Mouse (Mus musculus) cerebellum, adult 2 months (tissue): ENCODE results near the gene 1810010H24Rik. TPM values are rescaled to one million over a fixed set of nuclear protein-coding genes. Genes with fewer than 3 reads are reported as not detected.

Experiments used
- DNase-seq, 2 experiments: peaks; one replicate each; pipeline ENCODE4 v3.0.0; 2021
- H3K27ac ChIP-seq: fragments of 200-500 bp; 2 replicates; pipeline ENCODE4 v1.5.1; 2012; ENCODE audit warnings: low read length, control low read depth, inconsistent platforms; ENCODE audit not compliant: insufficient read depth
- H3K27me3 ChIP-seq: fragments of 200-500 bp; 2 replicates; pipeline ENCODE4 v1.6.1; 2012; ENCODE audit warnings: inconsistent platforms, mild to moderate bottlenecking, low read length, moderate library complexity; ENCODE audit not compliant: control insufficient read depth, insufficient read depth
- H3K4me1 ChIP-seq: fragments of 200-500 bp; 2 replicates; pipeline ENCODE4 v1.6.1; 2011; ENCODE audit warnings: low read length; ENCODE audit not compliant: control insufficient read depth, insufficient read depth
- H3K4me3 ChIP-seq: fragments of 200-500 bp; replicated peaks from 2 replicates; pipeline ENCODE3; 2011; ENCODE audit warnings: mild to moderate bottlenecking, low read depth, low read length, control low read depth; ENCODE audit not compliant: insufficient read depth
- CTCF ChIP-seq: fragments of 200-500 bp; IDR thresholded peaks from 2 replicates; pipeline ENCODE4 v1.5.1; 2011; ENCODE audit warnings: low read depth, mild to moderate bottlenecking, control low read depth, low read length, moderate library complexity, borderline replicate concordance; ENCODE audit not compliant: insufficient read depth
- POLR2A ChIP-seq: fragments of 200-500 bp; IDR thresholded peaks from 2 replicates; pipeline ENCODE4 v1.6.1; 2011; ENCODE audit warnings: low read length, control low read depth, borderline replicate concordance; ENCODE audit not compliant: insufficient read depth
- WGBS: fragments of 180-500 bp; shearing (Covaris S2); methylation state at CpG from one replicate; pipeline ENCODE4 v1.1.7; 2018; 5-methylcytosine and 5-hydroxymethylcytosine counted together
- polyA plus RNA-seq: library from polyadenylated mRNA; depleted of rRNA; stranded (reverse); fragments of >200 nt; gene quantifications from 2 replicates; pipeline ENCODE4 v1.2.3, GENCODE M21; 2012; rRNA removed

The 1810010H24Rik gene
- polyA plus RNA-seq, 1 experiment: 6.8 TPM

- Histone ChIP-seq H3K4me1 (no peaks in the 10 kb centered on the region), H3K27me3 (no peaks in the 10 kb centered on the region), H3K27ac (no peak overlapping the region), H3K4me3 (no peak overlapping the region)
- 97% methylated on average over 3 of the region's 3 CpGs for WGBS
- TF ChIP-seq CTCF: no peak
- TF ChIP-seq POLR2A: no peak
- no peak for DNase-seq
Observed at GRCm38 (mm10) chr11:107063067-107063466, 37.6 kb downstream of the 1810010H24Rik start.

DNA sequence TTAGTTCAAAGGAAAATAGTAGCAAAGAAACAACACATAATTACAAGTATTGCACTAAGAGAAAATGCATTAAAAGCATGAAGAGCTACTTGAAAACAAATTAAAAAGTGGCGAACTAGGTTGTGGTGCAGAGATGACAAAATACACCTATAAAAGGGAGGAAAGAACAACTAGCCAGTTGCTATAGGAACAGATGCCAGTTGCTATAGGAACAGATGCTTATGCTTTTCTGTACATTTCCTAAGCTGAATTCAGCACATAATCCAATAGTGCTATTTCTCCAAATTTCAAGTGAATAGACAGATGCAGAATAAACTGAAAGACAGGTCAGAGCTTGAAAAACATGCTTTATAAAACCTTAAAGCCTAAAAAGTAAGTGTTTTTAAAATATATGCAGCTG, 39.1 kb downstream of the 1810010H24Rik start:
- WGBS: 95% methylated on average over 1 of the region's 1 CpGs
- Histone ChIP-seq H3K27me3 (no peaks in the 10 kb centered on the region), H3K4me1 (no peaks in the 10 kb centered on the region), H3K4me3 (no peak overlapping the region), H3K27ac (no peak overlapping the region)
- DNase-seq: no peak
- no peak for TF ChIP-seq POLR2A
- no peak for TF ChIP-seq CTCF

DNA sequence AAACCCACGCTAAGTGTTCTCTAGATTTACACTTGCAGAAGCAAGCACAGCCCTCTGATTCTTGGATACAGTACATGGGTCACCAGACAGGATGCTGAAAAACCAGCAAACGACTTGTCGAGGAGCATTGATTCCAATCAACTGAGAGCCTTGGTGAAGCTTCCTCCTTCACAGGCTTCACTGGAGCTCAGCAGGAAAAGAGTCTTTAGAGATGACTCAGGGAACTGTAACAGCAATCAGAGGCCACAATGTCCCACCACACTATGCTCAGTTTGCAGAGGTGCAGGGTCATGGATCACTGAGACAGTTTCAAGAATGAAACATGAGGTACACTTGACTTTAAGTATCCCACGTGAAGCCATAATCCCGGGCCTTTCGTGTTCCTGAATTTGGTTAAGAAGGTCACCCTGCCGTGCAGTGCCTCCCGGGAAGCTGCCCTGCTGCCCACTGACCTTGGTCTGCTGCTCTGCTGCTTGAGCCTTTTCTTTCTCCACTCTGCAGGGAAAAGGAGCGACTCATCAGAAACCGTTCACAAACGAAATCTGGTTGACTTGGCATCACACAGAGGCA, 39.8 kb downstream of the 1810010H24Rik start:
- H3K4me3 ChIP-seq: no peak overlapping the region
- TF ChIP-seq CTCF (no peak), POLR2A (no peak)
- no peak overlapping the region for H3K27ac ChIP-seq
- WGBS: 83% methylated on average over 11 of the region's 11 CpGs
- H3K27me3 ChIP-seq: no peaks in the 10 kb centered on the region
- no peak for DNase-seq
- H3K4me1 ChIP-seq: no peaks in the 10 kb centered on the region

Other genes with a start within 250 kb of the 1810010H24Rik start
- gene Polg2, start 246.1 kb upstream of the 1810010H24Rik start, polyA plus RNA-seq: 11.7 and 12.7 TPM in 2 replicates
- 676 and 721 TPM in 2 replicates for gene Ddx5, start 236.5 kb upstream of the 1810010H24Rik start, polyA plus RNA-seq
- gene Cep95, start 236.4 kb upstream of the 1810010H24Rik start, polyA plus RNA-seq: 31.8 and 37.1 TPM in 2 replicates
- gene Smurf2, start 105.0 kb upstream of the 1810010H24Rik start, polyA plus RNA-seq: 16.3 and 18.1 TPM in 2 replicates
- 30.1 and 32.2 TPM in 2 replicates for gene Kpna2, start 26.1 kb upstream of the 1810010H24Rik start, polyA plus RNA-seq
- gene Bptf, start 106.4 kb downstream of the 1810010H24Rik start, polyA plus RNA-seq: 55.7 and 56.9 TPM in 2 replicates
- 19.5 and 20.0 TPM in 2 replicates for gene Nol11, start 163.7 kb downstream of the 1810010H24Rik start, polyA plus RNA-seq